Comparison of ENCODE assay signal across 18 mouse cellular contexts in the genomic region with DNA sequence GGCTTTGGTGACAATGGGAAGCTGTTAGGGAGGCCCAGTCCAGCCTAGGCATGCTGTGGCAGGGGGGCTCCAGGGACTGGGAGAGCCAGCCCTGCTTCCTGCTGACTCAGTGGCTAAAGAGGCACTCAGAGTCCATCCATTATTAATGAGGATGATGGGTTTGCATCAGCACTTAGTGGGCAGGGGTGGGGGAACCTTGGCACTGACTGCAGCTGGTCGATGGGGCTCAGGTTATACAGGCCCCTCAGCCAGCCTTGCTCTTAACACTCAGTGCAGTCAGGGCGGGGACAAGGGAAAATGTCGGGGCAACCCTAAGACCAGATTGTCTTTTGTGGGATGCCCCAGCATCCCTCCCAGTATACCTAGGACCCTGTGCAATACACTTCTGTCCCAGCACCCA. TPM values are rescaled to one million over a fixed set of nuclear protein-coding genes. Genes with fewer than 3 reads are reported as not detected.
DNase-seq lines count a peak whose midpoint lies in the region; ATAC-seq lines count a peak whose summit lies in the region.
"Had no signal": no experiment of that assay in that cellular context is flagged by ENCODE, and none has a peak within 500 bp of the region (broad histone marks: within the 10 kb centered on the region; RNA-seq: fewer than 3 reads in every experiment).

No protein-coding gene starts in this region.

- no peak for DNase-seq in embryonic facial prominence, embryonic 10.5 days (ENCODE audit: low spot score)
- DNase-seq in neural tube, embryonic 10.5 days (ENCODE audit: extremely low spot score, low spot score) = no peak
- DNase-seq: adrenal gland, postnatal 10 days; cerebellum, adult 18-20 months; gastrocnemius, postnatal 25 days had no signal

- H3K9ac ChIP-seq in embryonic facial prominence, embryonic 12.5 days = no peak overlapping the region
- no peak overlapping the region for H3K9ac ChIP-seq in neural tube, embryonic 14.5 days (replicated peaks; ENCODE audit: low read depth, low read length)
- H3K9ac ChIP-seq: embryonic facial prominence, embryonic 15.5 days; heart, embryonic 12.5 days; intestine, embryonic 15.5 days had no signal

- no peaks in the 10 kb centered on the region for H3K9me3 ChIP-seq in embryonic facial prominence, embryonic 12.5 days
- no peaks in the 10 kb centered on the region for H3K9me3 ChIP-seq in embryonic facial prominence, embryonic 10.5 days
- no peaks in the 10 kb centered on the region for H3K9me3 ChIP-seq in megakaryocyte, embryonic 14.5 days
- H3K9me3 ChIP-seq in neural tube, embryonic 14.5 days (ENCODE audit: control insufficient read depth, low read length) = no peaks in the 10 kb centered on the region
- H3K9me3 ChIP-seq: embryonic facial prominence, embryonic 15.5 days; forebrain, embryonic 10.5 days; heart, embryonic 12.5 days; hindbrain, embryonic 10.5 days; intestine, embryonic 15.5 days had no signal

- peak; percentile 41; the same call in 1 of the 2 replicates for ATAC-seq in embryonic facial prominence, embryonic 12.5 days (ENCODE audit: insufficient number of reproducible peaks, insufficient read depth, low FRiP score, low TSS enrichment)
- no peak for ATAC-seq in megakaryocyte, adult 5-6 weeks (ENCODE audit: poor library complexity, severe bottlenecking)
- peak; percentile 58; the same call in 1 of the 2 replicates for ATAC-seq in neural tube, embryonic 14.5 days (ENCODE audit: low read depth)
- ATAC-seq: forebrain, embryonic 14.5 days; intestine, embryonic 15.5 days had no signal

- 91% methylated on average over 3 of the region's 3 CpGs for WGBS in embryonic facial prominence, embryonic 12.5 days
- WGBS in embryonic facial prominence, embryonic 10.5 days = 91% methylated on average over 3 of the region's 3 CpGs
- 81% methylated on average over 3 of the region's 3 CpGs for WGBS in neural tube, embryonic 14.5 days

- H3K36me3 ChIP-seq in embryonic facial prominence, embryonic 12.5 days = peaks cover 80% of the 10 kb centered on the region
- H3K36me3 ChIP-seq in embryonic facial prominence, embryonic 10.5 days (replicated peaks) = peaks cover 88% of the 10 kb centered on the region
- H3K36me3 ChIP-seq in megakaryocyte, embryonic 14.5 days (replicated peaks; ENCODE audit: low read length) = peaks cover 94% of the 10 kb centered on the region
- peaks cover 38% of the 10 kb centered on the region for H3K36me3 ChIP-seq in neural tube, embryonic 14.5 days (ENCODE audit: control insufficient read depth, insufficient read depth, low read length)

- H3K4me3 ChIP-seq in embryonic facial prominence, embryonic 12.5 days = no peak overlapping the region
- no peak overlapping the region for H3K4me3 ChIP-seq in embryonic facial prominence, embryonic 10.5 days
- H3K4me3 ChIP-seq in megakaryocyte, embryonic 14.5 days (replicated peaks) = peak overlapping the region; percentile 15
- H3K4me3 ChIP-seq in neural tube, embryonic 14.5 days (ENCODE audit: low read depth, low read length) = no peak overlapping the region
- H3K4me3 ChIP-seq: embryonic facial prominence, embryonic 15.5 days; erythroblast, embryonic 14.5 days; forebrain, embryonic 10.5 days; gastrocnemius, adult 2 months; heart, embryonic 12.5 days; hindbrain, embryonic 10.5 days; intestine, embryonic 15.5 days had no signal

- H3K4me1 ChIP-seq in embryonic facial prominence, embryonic 12.5 days = no peaks in the 10 kb centered on the region
- no peaks in the 10 kb centered on the region for H3K4me1 ChIP-seq in embryonic facial prominence, embryonic 10.5 days
- peaks cover 81% of the 10 kb centered on the region for H3K4me1 ChIP-seq in megakaryocyte, embryonic 14.5 days
- no peaks in the 10 kb centered on the region for H3K4me1 ChIP-seq in neural tube, embryonic 14.5 days (ENCODE audit: control insufficient read depth, insufficient read depth, low read length)
- H3K4me1 ChIP-seq: embryonic facial prominence, embryonic 15.5 days; forebrain, embryonic 10.5 days; intestine, embryonic 15.5 days had no signal

- no peak overlapping the region for H3K4me2 ChIP-seq in embryonic facial prominence, embryonic 12.5 days (replicated peaks)
- no peak overlapping the region for H3K4me2 ChIP-seq in neural tube, embryonic 14.5 days (ENCODE audit: low read depth, low read length)
- H3K4me2 ChIP-seq: embryonic facial prominence, embryonic 15.5 days; heart, embryonic 12.5 days; intestine, embryonic 15.5 days had no signal

- H3K27ac ChIP-seq in embryonic facial prominence, embryonic 12.5 days = no peak overlapping the region
- no peak overlapping the region for H3K27ac ChIP-seq in embryonic facial prominence, embryonic 10.5 days (replicated peaks)
- H3K27ac ChIP-seq in neural tube, embryonic 14.5 days (ENCODE audit: low read depth, low read length) = no peak overlapping the region
- H3K27ac ChIP-seq: embryonic facial prominence, embryonic 15.5 days; forebrain, embryonic 10.5 days; gastrocnemius, adult 2 months; hindbrain, embryonic 10.5 days; intestine, embryonic 15.5 days had no signal

- no peaks in the 10 kb centered on the region for H3K27me3 ChIP-seq in embryonic facial prominence, embryonic 12.5 days
- no peaks in the 10 kb centered on the region for H3K27me3 ChIP-seq in embryonic facial prominence, embryonic 10.5 days (replicated peaks; ENCODE audit: low read depth, poor library complexity, severe bottlenecking)
- H3K27me3 ChIP-seq in megakaryocyte, embryonic 14.5 days (replicated peaks) = no peaks in the 10 kb centered on the region
- H3K27me3 ChIP-seq in neural tube, embryonic 14.5 days (ENCODE audit: control insufficient read depth, insufficient read depth, low read length) = no peaks in the 10 kb centered on the region
- H3K27me3 ChIP-seq: embryonic facial prominence, embryonic 15.5 days; heart, embryonic 12.5 days; intestine, embryonic 15.5 days had no signal

RNA-seq across cellular contexts. Expression of gene Amigo3, which starts 9.2 kb away (rescaled TPM):
- polyA plus RNA-seq in embryonic facial prominence, embryonic 12.5 days (2016; fragmentation: Nextera tagmentation; extraction: Ambion mirVana) = 3.1 and 4.2 TPM in 2 replicates
- 2.7 and 2.8 TPM in 2 replicates for polyA plus RNA-seq in embryonic facial prominence, embryonic 10.5 days (2016; fragmentation: Nextera tagmentation; extraction: Ambion mirVana)
- 0.65 and 1.0 TPM in 2 replicates for polyA plus RNA-seq in megakaryocyte, embryonic 14.5 days (2012; ENCODE audit: insufficient read depth, low replicate concordance)
- 1.2 and 1.5 TPM in 2 replicates for total RNA-seq in megakaryocyte, adult 5-6 weeks (2015)
- total RNA-seq in megakaryocyte, adult 5-6 weeks (2017) = 2.0 and 2.6 TPM in 2 replicates
- polyA plus RNA-seq in neural tube, embryonic 14.5 days (2014; fragmentation: Nextera tagmentation; extraction: Ambion mirVana) = 2.8 and 3.5 TPM in 2 replicates

RNA-seq across cellular contexts. Expression of gene Gmppb, which starts 13.1 kb away (rescaled TPM):
- 25.1 and 28.8 TPM in 2 replicates for polyA plus RNA-seq in embryonic facial prominence, embryonic 12.5 days (2016; fragmentation: Nextera tagmentation; extraction: Ambion mirVana)
- 23.3 and 26.1 TPM in 2 replicates for polyA plus RNA-seq in embryonic facial prominence, embryonic 10.5 days (2016; fragmentation: Nextera tagmentation; extraction: Ambion mirVana)
- 2.6 and 30.7 TPM in 2 replicates for polyA plus RNA-seq in megakaryocyte, embryonic 14.5 days (2012; ENCODE audit: insufficient read depth, low replicate concordance)
- total RNA-seq in megakaryocyte, adult 5-6 weeks (2015) = 6.4 and 6.9 TPM in 2 replicates
- 14.0 and 19.1 TPM in 2 replicates for total RNA-seq in megakaryocyte, adult 5-6 weeks (2017)
- polyA plus RNA-seq in neural tube, embryonic 14.5 days (2014; fragmentation: Nextera tagmentation; extraction: Ambion mirVana) = 19.5 and 21.2 TPM in 2 replicates

RNA-seq across cellular contexts. Expression of gene Mst1, which starts 18.1 kb away (rescaled TPM):
- polyA plus RNA-seq in embryonic facial prominence, embryonic 12.5 days (2016; fragmentation: Nextera tagmentation; extraction: Ambion mirVana) = 0.29 and 0.31 TPM in 2 replicates
- 0.43 and 0.69 TPM in 2 replicates for polyA plus RNA-seq in embryonic facial prominence, embryonic 10.5 days (2016; fragmentation: Nextera tagmentation; extraction: Ambion mirVana)
- polyA plus RNA-seq in megakaryocyte, embryonic 14.5 days (2012; ENCODE audit: insufficient read depth, low replicate concordance) = 0.17 TPM in 1 of 2 replicates, not detected in the other
- 0.69 TPM in 1 of 2 replicates, not detected in the other for total RNA-seq in megakaryocyte, adult 5-6 weeks (2015)
- total RNA-seq in megakaryocyte, adult 5-6 weeks (2017) = not detected in 2 replicates
- 0.08 TPM in 1 of 2 replicates, not detected in the other for polyA plus RNA-seq in neural tube, embryonic 14.5 days (2014; fragmentation: Nextera tagmentation; extraction: Ambion mirVana)
- total RNA-seq: gastrocnemius, adult 2 months; gastrocnemius, postnatal 25 days; heart, postnatal 25 days had no signal
- polyA plus RNA-seq: forebrain, embryonic 14.5 days had no signal

RNA-seq across cellular contexts. Expression of gene Rnf123, which starts 21.0 kb away (rescaled TPM):
- polyA plus RNA-seq in embryonic facial prominence, embryonic 12.5 days (2016; fragmentation: Nextera tagmentation; extraction: Ambion mirVana) = 34.5 and 38.2 TPM in 2 replicates
- polyA plus RNA-seq in embryonic facial prominence, embryonic 10.5 days (2016; fragmentation: Nextera tagmentation; extraction: Ambion mirVana) = 32.7 and 34.1 TPM in 2 replicates
- 51.9 and 73.7 TPM in 2 replicates for polyA plus RNA-seq in megakaryocyte, embryonic 14.5 days (2012; ENCODE audit: insufficient read depth, low replicate concordance)
- total RNA-seq in megakaryocyte, adult 5-6 weeks (2015) = 27.8 and 30.7 TPM in 2 replicates
- 20.9 and 21.1 TPM in 2 replicates for total RNA-seq in megakaryocyte, adult 5-6 weeks (2017)
- 47.7 and 55.7 TPM in 2 replicates for polyA plus RNA-seq in neural tube, embryonic 14.5 days (2014; fragmentation: Nextera tagmentation; extraction: Ambion mirVana)

RNA-seq across cellular contexts. Expression of gene Apeh, which starts 32.3 kb away (rescaled TPM):
- 54.7 and 55.0 TPM in 2 replicates for polyA plus RNA-seq in embryonic facial prominence, embryonic 12.5 days (2016; fragmentation: Nextera tagmentation; extraction: Ambion mirVana)
- polyA plus RNA-seq in embryonic facial prominence, embryonic 10.5 days (2016; fragmentation: Nextera tagmentation; extraction: Ambion mirVana) = 68.3 and 72.8 TPM in 2 replicates
- 13.0 and 26.5 TPM in 2 replicates for polyA plus RNA-seq in megakaryocyte, embryonic 14.5 days (2012; ENCODE audit: insufficient read depth, low replicate concordance)
- 37.9 and 41.0 TPM in 2 replicates for total RNA-seq in megakaryocyte, adult 5-6 weeks (2015)
- total RNA-seq in megakaryocyte, adult 5-6 weeks (2017) = 56.9 and 61.8 TPM in 2 replicates
- polyA plus RNA-seq in neural tube, embryonic 14.5 days (2014; fragmentation: Nextera tagmentation; extraction: Ambion mirVana) = 47.9 and 51.7 TPM in 2 replicates
